Mouse (Mus musculus): Measurements from ENCODE around the gene Rhbdf2. TPM values are rescaled to one million over a fixed set of nuclear protein-coding genes. Genes with fewer than 3 reads are reported as not detected.
"Not testable (repeated sequence)": the region's sequence is repeated elsewhere in the genome, so short reads cannot be mapped to it uniquely, and the experiment has no call there.

Gene Rhbdf2
- total RNA-seq, 2 experiments from 2014 or later: 1.9 to 2.0 TPM

DNA sequence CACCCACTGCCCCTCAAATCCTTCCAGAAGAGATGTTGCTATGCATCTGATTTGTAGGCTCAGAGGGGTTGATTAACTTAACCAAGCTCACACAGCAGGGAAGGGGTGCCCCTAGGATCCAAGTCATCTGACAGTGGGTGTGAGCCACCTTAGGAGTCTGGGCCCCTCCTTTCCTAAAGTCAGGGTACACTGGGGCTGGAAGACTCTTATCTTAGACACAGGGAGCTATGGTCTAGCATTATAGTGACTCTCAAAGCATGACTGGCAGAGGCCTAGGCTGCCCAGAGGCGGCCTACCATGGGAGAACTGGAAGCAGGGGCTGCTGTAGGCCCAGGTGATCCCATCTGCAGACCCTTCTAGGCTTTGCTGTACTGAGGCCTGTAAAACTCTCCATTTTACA, 14.3 kb downstream of the Rhbdf2 start:
- Histone ChIP-seq H3K4me3 (no peak overlapping the region), H3K27ac (no peak overlapping the region)
- intact Hi-C loops (cut with DNase I): no loop called here
- no peak for DNase-seq (ENCODE audit: extremely low spot score in 1 of 2, low spot score in 2 of 2)
- TF ChIP-seq CTCF (IDR thresholded peaks at IDR 0.05): no peak

DNA sequence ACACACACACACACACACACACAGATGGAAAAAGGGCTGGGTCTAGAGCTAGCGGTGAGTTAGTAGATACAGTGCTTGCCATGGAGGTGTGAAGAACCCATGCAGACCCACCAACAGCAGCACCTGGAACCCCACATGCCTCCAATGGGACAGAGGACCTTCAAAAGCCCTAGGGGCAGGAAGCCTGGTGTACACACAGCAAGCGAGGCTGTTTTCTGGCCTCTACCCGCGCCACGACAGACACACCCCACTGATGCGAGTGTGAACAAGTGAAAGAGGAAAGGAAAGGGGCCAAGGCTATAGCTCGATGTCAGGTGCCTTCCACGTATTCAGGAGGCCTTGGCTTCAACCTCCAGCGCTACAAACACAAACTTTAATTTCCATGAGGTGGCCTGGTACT, 14.9 kb downstream of the Rhbdf2 start:
- no peak for TF ChIP-seq CTCF (IDR thresholded peaks at IDR 0.05)
- DNase-seq (ENCODE audit: extremely low spot score in 1 of 2, low spot score in 2 of 2): no peak
- intact Hi-C loops (cut with DNase I): no loop called here

DNA sequence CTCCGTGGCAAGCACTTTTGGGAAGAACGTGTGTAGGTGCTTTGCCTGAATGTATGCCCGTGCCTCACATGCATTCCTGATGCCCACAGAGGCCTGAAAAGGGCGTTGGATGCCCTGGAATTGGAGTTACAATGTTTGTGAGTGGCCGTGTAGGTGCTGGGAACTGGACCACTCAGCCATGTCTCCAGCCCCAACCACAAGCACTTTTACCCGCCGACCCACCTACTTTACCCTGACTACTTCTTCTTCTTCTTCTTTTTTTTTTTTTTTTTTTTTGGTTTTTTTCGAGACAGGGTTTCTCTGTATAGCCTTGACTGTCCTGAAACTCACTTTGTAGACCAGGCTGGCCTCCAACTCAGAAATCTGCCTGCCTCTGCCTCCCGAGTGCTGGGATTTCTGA, 15.7 kb downstream of the Rhbdf2 start:
- H3K4me3 ChIP-seq; intact Hi-C loops (cut with DNase I); H3K27ac ChIP-seq; DNase-seq (ENCODE audit: extremely low spot score in 1 of 2, low spot score in 2 of 2): not testable (repeated sequence)

More for the DNA sequence above, 14.9 kb downstream of the Rhbdf2 start:
- H3K27ac ChIP-seq: no peak overlapping the region
- H3K4me3 ChIP-seq: no peak overlapping the region

DNA sequence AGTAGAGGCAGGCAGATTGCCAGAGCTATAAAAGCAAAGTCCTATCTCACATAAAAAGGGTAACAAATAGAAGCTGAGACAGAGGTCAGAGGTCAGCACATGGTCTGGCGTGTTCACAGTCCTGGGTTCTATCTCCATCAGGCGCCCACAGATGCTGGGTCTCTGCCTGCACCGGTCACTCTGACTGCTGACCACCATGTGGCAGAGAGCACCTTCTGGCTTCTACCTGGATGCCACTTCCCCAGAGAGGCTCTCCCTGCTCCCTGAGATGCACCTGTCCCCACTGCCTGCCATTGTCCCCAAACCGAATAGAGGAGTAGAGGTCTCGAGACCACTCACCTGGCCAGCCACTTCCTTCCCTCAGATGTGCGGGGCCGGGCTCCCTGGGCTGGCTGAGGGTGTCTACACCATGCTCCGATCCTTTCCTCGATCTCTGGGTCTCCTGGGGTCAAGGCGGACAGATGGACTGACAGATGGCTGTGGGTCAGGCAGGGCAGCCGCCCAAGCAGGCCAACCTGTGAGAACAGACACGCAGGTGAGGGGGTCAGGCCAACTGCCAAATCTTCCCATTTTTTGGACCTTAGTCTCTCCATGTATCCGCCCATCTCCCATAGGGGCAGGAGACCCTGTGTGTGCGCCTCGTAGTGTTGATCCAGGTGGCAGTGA, 16.7 kb downstream of the Rhbdf2 start:
- no peak overlapping the region for H3K27ac ChIP-seq
- intact Hi-C loops (cut with DNase I): no loop called here
- no peak for TF ChIP-seq CTCF (IDR thresholded peaks at IDR 0.05)
- no peak for DNase-seq (ENCODE audit: extremely low spot score in 1 of 2, low spot score in 2 of 2)
- no peak overlapping the region for H3K4me3 ChIP-seq

DNA sequence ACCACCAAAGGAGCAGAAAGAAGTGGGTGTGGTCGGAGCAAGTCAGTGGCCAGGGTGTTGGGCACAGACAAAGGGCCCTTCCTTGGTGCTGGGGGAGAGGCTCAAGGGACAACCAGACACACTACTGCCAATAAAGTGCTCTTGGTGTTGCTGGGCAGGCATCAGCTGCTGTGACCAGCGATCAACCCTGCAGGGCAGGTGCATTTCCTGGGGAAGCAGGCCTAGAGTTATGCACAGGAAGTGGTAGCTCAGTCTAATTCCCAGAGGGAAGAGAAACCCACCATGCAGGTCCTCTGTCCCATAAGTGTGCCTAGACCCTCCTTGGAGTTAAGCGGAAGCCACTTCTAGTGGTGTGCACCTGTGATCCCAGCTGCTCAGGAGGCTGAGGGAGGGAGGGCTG, 19.1 kb downstream of the Rhbdf2 start:
- Histone ChIP-seq H3K4me3 (no peak overlapping the region), H3K27ac (no peak overlapping the region)
- DNase-seq (ENCODE audit: extremely low spot score in 1 of 2, low spot score in 2 of 2): no peak
- no peak for TF ChIP-seq CTCF (IDR thresholded peaks at IDR 0.05)
- intact Hi-C loops (cut with DNase I): no loop called here

DNA sequence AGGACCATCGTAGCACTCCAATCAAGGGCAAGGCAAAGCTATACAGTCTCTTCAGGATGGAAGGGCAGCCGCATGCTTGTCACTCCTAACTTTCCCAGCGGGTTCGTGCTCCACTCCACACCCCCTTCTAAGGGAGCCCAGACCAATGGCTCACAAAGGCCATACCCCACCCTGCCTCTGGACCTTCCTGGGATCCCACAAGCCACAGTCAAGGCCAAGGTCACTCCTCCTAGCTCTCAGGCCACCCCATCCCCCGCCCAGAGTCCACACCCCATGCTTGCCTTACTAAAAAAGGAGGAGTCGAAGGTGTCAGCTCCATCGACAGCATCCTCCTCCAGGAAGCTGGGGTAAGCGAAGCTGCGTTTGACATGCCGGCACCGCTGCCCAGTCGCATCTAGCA, 22.7 kb downstream of the Rhbdf2 start:
- no peak for TF ChIP-seq CTCF (IDR thresholded peaks at IDR 0.05)
- Histone ChIP-seq H3K27ac (no peak overlapping the region), H3K4me3 (no peak overlapping the region)
- DNase-seq (ENCODE audit: extremely low spot score in 1 of 2, low spot score in 2 of 2): no peak
- intact Hi-C loops (cut with DNase I): no loop called here

DNA sequence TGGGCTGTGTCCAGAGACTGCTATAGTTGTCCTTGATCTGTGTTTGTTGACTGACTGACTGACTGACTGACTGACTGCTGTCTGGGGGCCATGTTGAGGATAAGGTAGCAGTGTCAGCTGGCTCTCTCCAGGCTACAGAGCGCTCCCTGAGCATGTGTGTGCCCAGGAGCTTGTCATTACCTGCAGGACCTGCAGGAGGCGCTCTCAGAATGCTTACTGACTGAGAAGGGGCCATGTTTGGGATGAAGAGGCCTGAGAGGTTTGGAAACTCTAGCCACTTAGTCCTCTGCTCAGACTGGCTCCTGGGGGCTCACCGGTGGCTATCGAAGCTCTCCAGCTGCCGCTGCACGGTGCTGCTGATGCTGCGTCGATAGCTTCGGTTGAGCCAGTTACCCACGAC, 23.5 kb downstream of the Rhbdf2 start:
- no peak overlapping the region for H3K27ac ChIP-seq
- intact Hi-C loops (cut with DNase I): no loop called here
- TF ChIP-seq CTCF (IDR thresholded peaks at IDR 0.05): peak; percentile 35
- DNase-seq (ENCODE audit: extremely low spot score in 1 of 2, low spot score in 2 of 2): no peak
- H3K4me3 ChIP-seq: no peak overlapping the region

DNA sequence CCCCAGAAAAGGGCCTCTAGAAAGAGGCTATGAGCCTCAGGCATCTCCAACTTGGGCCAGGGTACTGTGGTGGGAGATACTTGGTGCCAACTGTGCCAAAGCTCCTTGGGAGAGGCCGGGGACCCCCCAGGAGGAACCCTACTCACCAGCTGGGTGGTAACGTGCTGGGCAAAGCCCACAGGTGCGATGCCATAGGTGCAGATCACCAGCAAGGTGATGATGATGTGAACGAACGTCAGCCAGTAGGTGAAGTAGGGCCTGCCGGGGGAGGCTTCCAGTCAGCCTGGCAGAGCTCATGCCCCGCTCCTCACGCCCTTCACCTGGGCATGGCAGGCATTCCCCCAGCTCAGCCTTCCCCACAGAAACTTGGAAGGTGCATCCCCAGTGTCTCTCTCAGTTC, 24.8 kb downstream of the Rhbdf2 start:
- intact Hi-C loops (cut with DNase I): no loop called here
- Histone ChIP-seq H3K27ac (no peak overlapping the region), H3K4me3 (no peak overlapping the region)
- no peak for DNase-seq (ENCODE audit: extremely low spot score in 1 of 2, low spot score in 2 of 2)
- no peak for TF ChIP-seq CTCF (IDR thresholded peaks at IDR 0.05)

DNA sequence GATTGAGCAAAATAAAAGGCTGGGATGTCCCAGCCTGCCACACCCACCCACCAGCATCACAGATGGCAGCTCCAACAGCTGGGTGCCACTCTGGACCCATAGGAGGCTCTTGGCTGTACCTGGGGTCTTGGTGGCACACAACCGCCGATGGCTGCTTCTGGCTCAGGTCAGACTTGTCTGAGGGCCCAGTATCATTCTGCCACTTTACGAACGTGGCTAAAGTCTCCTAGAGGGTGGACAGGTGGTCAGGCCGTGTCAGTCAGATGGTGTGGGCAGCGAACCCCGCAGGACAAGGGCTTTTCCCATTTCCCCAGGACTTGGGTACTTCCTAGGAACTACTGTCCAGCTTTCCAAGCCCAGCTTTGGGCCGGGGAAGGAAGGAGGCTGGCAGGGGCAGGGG, 25.7 kb downstream of the Rhbdf2 start:
- no peak overlapping the region for H3K4me3 ChIP-seq
- H3K27ac ChIP-seq: no peak overlapping the region
- DNase-seq (ENCODE audit: extremely low spot score in 1 of 2, low spot score in 2 of 2): no peak
- intact Hi-C loops (cut with DNase I): no loop called here
- TF ChIP-seq CTCF (IDR thresholded peaks at IDR 0.05): no peak

DNA sequence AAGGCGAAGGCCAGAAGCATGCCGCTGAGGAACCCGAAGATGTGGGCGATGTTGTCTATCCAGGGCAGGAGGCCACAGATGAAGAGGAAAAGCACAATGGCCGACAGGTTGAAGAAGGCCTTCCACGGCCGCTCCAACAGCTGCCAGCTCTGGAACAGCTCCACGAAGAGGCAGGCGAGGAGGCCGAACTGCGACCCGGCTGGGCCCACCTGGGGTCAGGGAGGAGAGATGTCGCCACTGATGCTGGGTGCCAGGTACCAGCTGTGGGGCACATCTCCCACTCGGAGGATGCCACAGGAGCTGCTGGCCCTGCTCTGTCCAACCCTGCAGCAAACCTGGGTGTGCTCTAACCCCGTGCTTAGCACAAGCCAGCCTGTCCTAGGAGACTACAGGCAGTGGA, 27.6 kb downstream of the Rhbdf2 start:
- H3K27ac ChIP-seq: no peak overlapping the region
- H3K4me3 ChIP-seq: no peak overlapping the region
- no peak for DNase-seq (ENCODE audit: extremely low spot score in 1 of 2, low spot score in 2 of 2)
- intact Hi-C loops (cut with DNase I): no loop called here
- TF ChIP-seq CTCF (IDR thresholded peaks at IDR 0.05): no peak

DNA sequence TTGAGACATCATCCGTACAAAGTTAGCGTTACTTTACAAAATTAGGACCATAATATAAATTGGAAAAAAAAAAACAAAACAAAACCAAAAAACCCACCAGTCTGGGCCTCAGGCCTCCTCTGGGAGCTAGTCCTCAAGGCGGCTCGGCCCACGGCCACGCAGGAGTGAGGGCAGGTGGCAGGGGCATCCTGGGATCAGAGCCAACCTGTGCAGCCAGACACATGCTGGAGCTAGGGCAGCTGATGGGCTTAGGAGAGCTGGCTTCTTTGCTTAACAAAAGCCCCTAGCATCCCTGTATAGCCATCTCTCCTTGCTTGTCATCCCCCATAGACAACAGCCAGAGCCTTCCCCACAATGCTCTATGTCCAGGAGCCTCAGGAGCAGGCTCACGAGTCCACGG, 28.6 kb downstream of the Rhbdf2 start:
- DNase-seq (ENCODE audit: extremely low spot score in 1 of 2, low spot score in 2 of 2): no peak
- Histone ChIP-seq H3K27ac (no peak overlapping the region), H3K4me3 (no peak overlapping the region)
- no peak for TF ChIP-seq CTCF (IDR thresholded peaks at IDR 0.05)
- intact Hi-C loops (cut with DNase I): no loop called here

DNA sequence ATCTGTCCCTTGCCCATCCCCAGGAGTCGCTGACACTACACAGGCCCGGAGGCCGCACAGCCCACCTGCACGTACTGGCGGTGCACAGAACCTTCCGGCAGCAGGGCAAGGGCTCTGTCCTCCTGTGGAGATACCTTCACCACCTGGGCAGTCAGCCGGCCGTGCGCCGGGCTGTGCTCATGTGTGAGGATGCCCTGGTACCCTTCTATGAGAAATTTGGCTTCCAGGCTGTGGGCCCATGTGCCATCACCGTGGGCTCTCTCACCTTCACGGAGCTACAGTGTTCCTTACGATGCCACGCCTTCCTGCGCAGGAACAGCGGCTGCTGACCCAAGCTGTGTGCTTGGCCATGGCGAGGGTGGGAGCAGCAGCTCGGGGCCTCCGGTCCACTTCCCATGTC, 30.1 kb downstream of the Rhbdf2 start:
- no peak overlapping the region for H3K27ac ChIP-seq
- intact Hi-C loops (cut with DNase I): no loop called here
- no peak for TF ChIP-seq CTCF (IDR thresholded peaks at IDR 0.05)
- DNase-seq (ENCODE audit: extremely low spot score in 1 of 2, low spot score in 2 of 2): no peak
- no peak overlapping the region for H3K4me3 ChIP-seq

DNA sequence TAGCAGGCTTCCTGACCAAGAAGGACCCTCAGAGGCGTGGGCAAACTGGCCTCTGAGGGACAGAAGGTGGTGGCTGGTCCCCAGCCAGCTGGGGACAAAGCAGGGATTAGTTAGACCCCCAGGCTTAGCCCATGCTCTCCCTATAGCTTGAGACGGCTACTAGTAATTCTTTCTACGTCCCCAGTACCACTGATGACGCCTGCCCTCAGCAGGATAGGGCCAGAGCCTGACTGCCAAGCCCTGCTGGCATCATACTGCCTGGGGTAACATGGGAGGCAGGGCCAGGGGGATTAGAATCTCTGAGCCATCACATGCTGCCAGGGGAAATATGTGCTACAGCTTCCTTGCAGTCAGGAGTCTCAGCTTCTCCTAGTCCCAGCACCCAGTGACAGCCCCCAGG, 33.5 kb downstream of the Rhbdf2 start:
- H3K27ac ChIP-seq: no peak overlapping the region
- intact Hi-C loops (cut with DNase I): no loop called here

More for the DNA sequence above, 33.5 kb downstream of the Rhbdf2 start:
- no peak for DNase-seq (ENCODE audit: extremely low spot score in 1 of 2, low spot score in 2 of 2)
- H3K4me3 ChIP-seq: no peak overlapping the region
- TF ChIP-seq CTCF (IDR thresholded peaks at IDR 0.05): no peak

Data from left cerebral cortex, adult 2 months (tissue).